Mouse (Mus musculus) inflammation-experienced regulatory T-cells, adult 16 weeks (primary cell): Measurements from ENCODE around the gene Zfp27. TPM values are rescaled to one million over a fixed set of nuclear protein-coding genes. Genes with fewer than 3 reads are reported as not detected.

Experiments
- polyA plus RNA-seq: library from polyadenylated mRNA; unstranded; fragments of 100-300 nt; shearing (Covaris generic); gene quantifications from one replicate; pipeline ENCODE4 v1.2.1, GENCODE M21; 2017

The Zfp27 gene
- 7.9 TPM for polyA plus RNA-seq

GRCm38 (mm10) chr7:29905966-29906681 is at the start of gene Zfp27:
Gene Zfp27 (minus strand): TSS chr7:29906572.

GRCm38 (mm10) chr7:29953513-29954401 is 47.4 kb upstream of the Zfp27 start, which contains the start of gene Zfp74:
Gene Zfp74 (minus strand): TSS chr7:29954089.

GRCm38 (mm10) chr7:29908130-29908950 is 2.0 kb upstream of the Zfp27 start, which contains the start of gene Zfp383:
Gene Zfp383 (plus strand): TSS chr7:29908223.

GRCm38 (mm10) chr7:29859532-29860517 is 46.5 kb downstream of the Zfp27 start, which contains the start of gene Zfp420:
Gene Zfp420 (plus strand): TSS chr7:29859979.

GRCm38 (mm10) chr7:29853219-29853842 is 53.0 kb downstream of the Zfp27 start, which contains the start of gene Zfp940:
Gene Zfp940 (minus strand): TSS chr7:29853669.

Other genes with a start within 250 kb of the Zfp27 start
- gene Catsperg2, start 179.5 kb downstream of the Zfp27 start, polyA plus RNA-seq: not detected
- gene Zfp84, start 138.0 kb downstream of the Zfp27 start, polyA plus RNA-seq: 25.5 TPM
- gene Zfp30, start 122.6 kb downstream of the Zfp27 start, polyA plus RNA-seq: 0.20 TPM
- 31.0 TPM for gene Zfp790, start 90.5 kb downstream of the Zfp27 start, polyA plus RNA-seq
- gene Zfp940, start 52.9 kb downstream of the Zfp27 start, polyA plus RNA-seq: 7.7 TPM
- gene Zfp420, start 46.6 kb downstream of the Zfp27 start, polyA plus RNA-seq: 11.8 TPM
- 0.91 TPM for gene Zfp383, start 1.7 kb upstream of the Zfp27 start, polyA plus RNA-seq
- gene Zfp74, start 47.5 kb upstream of the Zfp27 start, polyA plus RNA-seq: 11.4 TPM
- gene Zfp568, start 77.4 kb upstream of the Zfp27 start, polyA plus RNA-seq: 6.7 TPM
- 8.0 TPM for gene Zfp14, start 144.8 kb upstream of the Zfp27 start, polyA plus RNA-seq
- 16.4 TPM for gene Zfp82, start 166.3 kb upstream of the Zfp27 start, polyA plus RNA-seq
- gene Gm26920, start 183.8 kb upstream of the Zfp27 start, polyA plus RNA-seq: 1.2 TPM
- gene Zfp566, start 184.0 kb upstream of the Zfp27 start, polyA plus RNA-seq: 11.9 TPM
- gene Zfp260, start 188.2 kb upstream of the Zfp27 start, polyA plus RNA-seq: 111 TPM
- 22.3 TPM for gene Zfp382, start 215.4 kb upstream of the Zfp27 start, polyA plus RNA-seq